Mouse (Mus musculus): ENCODE data around the gene Slit2. TPM values are rescaled to one million over a fixed set of nuclear protein-coding genes. Genes with fewer than 3 reads are reported as not detected.

The Slit2 gene
- polyA plus RNA-seq, 1 experiment from 2014 or later, result 36.9 TPM

DNA sequence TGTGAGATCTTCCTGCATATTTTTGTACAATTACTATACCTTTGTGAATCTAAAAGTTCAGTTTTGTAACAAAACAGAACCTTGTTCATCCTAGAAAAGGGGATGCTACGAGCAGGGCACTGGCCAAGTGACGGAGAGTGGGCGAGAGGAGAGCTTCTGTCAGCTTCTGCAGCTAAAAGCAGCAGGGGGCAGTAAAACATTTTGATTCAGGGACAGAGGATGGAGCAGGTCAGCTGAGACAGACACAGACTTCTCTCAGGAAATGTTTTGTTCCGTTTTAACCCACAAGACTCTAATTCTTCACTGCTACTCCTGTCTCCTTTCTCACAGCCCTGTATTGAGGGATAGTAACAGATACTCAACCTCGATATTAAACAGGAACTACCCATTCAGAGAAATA, 55.1 kb downstream of the Slit2 start:
- Histone ChIP-seq H3K4me2 (ENCODE audit: low read depth, low read length) (no peak overlapping the region), H3K27ac (ENCODE audit: low read length) (no peak overlapping the region), H3K27me3 (ENCODE audit: control insufficient read depth, insufficient read depth, low read depth, low read length) (no peaks in the 10 kb centered on the region), H3K36me3 (ENCODE audit: control insufficient read depth, insufficient read depth, low read length) (no peaks in the 10 kb centered on the region), H3K9me3 (ENCODE audit: control insufficient read depth, low read length) (no peaks in the 10 kb centered on the region), H3K9ac (ENCODE audit: low read length) (no peak overlapping the region), H3K4me3 (ENCODE audit: low read length) (no peak overlapping the region), H3K4me1 (replicated peaks; ENCODE audit: control insufficient read depth, insufficient read depth, low read length) (no peaks in the 10 kb centered on the region)
- 40% methylated on average over 5 of the region's 5 CpGs for WGBS
- ATAC-seq (ENCODE audit: low read depth), result no peak

DNA sequence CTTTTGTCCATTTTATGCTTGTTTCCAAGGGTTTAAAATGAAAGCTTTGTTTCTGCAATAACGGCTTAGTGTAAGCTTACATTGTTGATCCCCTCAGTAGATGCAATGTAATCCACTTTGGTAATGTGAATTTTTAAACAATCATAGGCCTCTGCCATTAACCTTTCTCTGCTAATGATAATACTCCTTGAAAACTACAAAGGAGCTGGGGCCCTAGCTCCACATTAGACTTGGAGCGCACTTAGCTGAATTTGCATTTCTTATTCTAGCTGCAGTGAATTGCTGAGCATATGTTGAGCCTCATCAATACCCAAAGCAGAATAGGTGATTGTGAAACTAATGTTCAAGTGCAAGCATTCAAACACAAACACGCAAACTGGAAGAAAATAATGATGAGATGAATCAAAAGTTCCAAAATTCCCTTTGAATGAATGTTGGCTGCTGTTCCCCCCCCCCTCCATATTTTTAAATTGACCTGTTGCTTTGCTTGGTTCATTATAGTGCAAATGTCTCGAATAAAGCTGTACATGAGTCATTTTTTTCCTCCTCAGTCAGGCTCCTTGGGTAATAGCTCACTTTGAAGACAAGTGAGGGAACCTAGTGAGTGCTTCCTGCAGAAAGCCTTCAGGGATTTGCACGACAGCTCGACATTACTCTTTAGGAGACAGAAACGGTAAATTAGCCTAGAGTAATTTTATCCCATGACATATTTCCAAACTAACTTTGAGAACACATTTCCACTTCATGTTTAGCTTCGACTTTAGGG, 66.2 kb downstream of the Slit2 start:
- H3K4me2 ChIP-seq (ENCODE audit: low read depth, low read length), result no peak overlapping the region
- H3K9ac ChIP-seq (ENCODE audit: low read length), result no peak overlapping the region
- 56% methylated on average over 8 of the region's 8 CpGs for whole genome bisulfite sequencing
- no peak overlapping the region for H3K4me3 ChIP-seq (ENCODE audit: low read length)
- ATAC-seq (ENCODE audit: low read depth), result no peak
- H3K4me1 ChIP-seq (replicated peaks; ENCODE audit: control insufficient read depth, insufficient read depth, low read length), result 0 out of 2 replicates have a peak, but pooled peaks cover 3% of the 10 kb centered on the region
- no peak overlapping the region for H3K27ac ChIP-seq (ENCODE audit: low read length)
- H3K27me3 ChIP-seq (ENCODE audit: control insufficient read depth, insufficient read depth, low read depth, low read length), result no peaks in the 10 kb centered on the region
- no peaks in the 10 kb centered on the region for H3K9me3 ChIP-seq (ENCODE audit: control insufficient read depth, low read length)
- H3K36me3 ChIP-seq (ENCODE audit: control insufficient read depth, insufficient read depth, low read length), result no peaks in the 10 kb centered on the region

DNA sequence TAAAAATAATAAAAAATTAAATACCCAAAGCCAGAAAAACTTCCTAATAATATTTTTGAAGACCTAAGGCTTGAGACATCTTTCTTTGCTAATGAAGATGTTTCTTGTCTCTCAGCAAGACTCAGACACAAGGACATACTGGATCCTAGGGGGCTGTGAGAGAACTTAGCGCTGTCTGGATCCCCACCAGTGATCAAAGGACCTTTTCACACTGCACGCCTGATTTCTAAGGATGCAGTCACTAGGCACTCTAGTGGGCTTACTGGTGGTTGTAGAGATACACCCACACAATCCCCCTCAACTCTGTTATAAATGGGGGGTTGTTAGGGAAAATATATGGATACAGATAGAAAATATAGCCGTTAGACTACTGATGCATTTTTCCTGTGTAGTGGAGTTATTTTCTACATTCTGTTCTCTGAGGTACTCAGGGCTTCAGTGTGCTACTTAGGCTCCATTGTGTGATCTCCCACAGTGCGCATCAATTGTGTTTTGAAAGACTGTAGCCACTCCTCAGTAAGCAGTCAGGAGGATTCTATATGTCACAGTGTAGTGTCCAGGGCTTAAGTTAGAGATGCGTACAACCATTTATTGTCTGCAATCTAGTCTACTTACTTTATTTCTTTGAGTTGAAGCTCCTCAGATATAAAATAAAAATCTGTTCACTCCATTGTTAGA, 67.8 kb downstream of the Slit2 start:
- H3K4me1 ChIP-seq (replicated peaks; ENCODE audit: control insufficient read depth, insufficient read depth, low read length), result 0 out of 2 replicates have a peak, but pooled peaks cover 3% of the 10 kb centered on the region
- no peak overlapping the region for H3K27ac ChIP-seq (ENCODE audit: low read length)
- H3K4me3 ChIP-seq (ENCODE audit: low read length), result no peak overlapping the region
- 85% methylated on average over 5 of the region's 5 CpGs for WGBS
- no peak overlapping the region for H3K4me2 ChIP-seq (ENCODE audit: low read depth, low read length)
- H3K9me3 ChIP-seq (ENCODE audit: control insufficient read depth, low read length), result no peaks in the 10 kb centered on the region
- no peaks in the 10 kb centered on the region for H3K36me3 ChIP-seq (ENCODE audit: control insufficient read depth, insufficient read depth, low read length)
- no peak overlapping the region for H3K9ac ChIP-seq (ENCODE audit: low read length)
- no peak for ATAC-seq (ENCODE audit: low read depth)
- H3K27me3 ChIP-seq (ENCODE audit: control insufficient read depth, insufficient read depth, low read depth, low read length), result no peaks in the 10 kb centered on the region

DNA sequence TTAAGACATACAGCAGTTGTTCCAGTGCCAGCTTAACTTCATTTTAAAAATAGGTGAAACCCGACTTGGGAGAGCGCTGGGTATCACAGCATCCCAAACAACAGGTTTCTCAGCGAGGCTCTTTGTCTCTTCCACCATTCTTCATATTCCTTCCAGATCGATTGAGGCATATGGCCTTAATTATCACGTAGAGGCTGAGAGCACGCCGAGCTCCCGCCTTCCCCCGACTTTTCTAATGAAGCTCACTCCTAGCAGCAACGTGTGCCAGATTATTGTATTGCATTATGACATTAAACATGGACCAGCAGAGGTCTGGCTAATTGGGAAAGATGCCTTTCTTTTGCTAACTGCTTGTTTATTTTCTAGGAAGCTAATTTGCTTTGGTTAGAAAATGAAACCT, 75.7 kb downstream of the Slit2 start:
- Histone ChIP-seq H3K36me3 (ENCODE audit: control insufficient read depth, insufficient read depth, low read length) (no peaks in the 10 kb centered on the region), H3K9me3 (ENCODE audit: control insufficient read depth, low read length) (no peaks in the 10 kb centered on the region), H3K4me1 (replicated peaks; ENCODE audit: control insufficient read depth, insufficient read depth, low read length) (no peaks in the 10 kb centered on the region), H3K9ac (ENCODE audit: low read length) (no peak overlapping the region), H3K27me3 (ENCODE audit: control insufficient read depth, insufficient read depth, low read depth, low read length) (no peaks in the 10 kb centered on the region), H3K4me2 (ENCODE audit: low read depth, low read length) (no peak overlapping the region), H3K4me3 (ENCODE audit: low read length) (no peak overlapping the region), H3K27ac (ENCODE audit: low read length) (no peak overlapping the region)
- no peak for ATAC-seq (ENCODE audit: low read depth)
- 74% methylated on average over 10 of the region's 10 CpGs for WGBS

DNA sequence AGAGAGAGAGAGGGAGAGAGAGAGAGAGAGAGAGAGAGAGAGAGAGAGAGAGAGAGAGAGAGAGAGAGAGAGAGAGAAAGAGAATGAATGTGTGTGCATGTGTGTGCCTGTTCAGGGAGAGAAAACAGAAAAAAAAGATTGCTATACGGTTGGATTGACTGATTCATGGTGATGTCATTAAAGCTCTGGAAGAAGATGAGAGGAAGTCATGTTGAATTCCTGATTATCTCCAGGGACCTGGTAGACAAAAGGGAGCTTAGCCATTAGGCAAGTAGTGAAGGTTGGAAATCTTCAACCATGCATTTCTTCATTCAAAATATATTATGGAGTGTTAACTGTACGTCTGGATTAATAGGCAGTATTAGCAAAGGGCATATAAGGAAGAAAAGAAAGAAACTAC, 77.8 kb downstream of the Slit2 start:
- H3K4me1 ChIP-seq (replicated peaks; ENCODE audit: control insufficient read depth, insufficient read depth, low read length), result no peaks in the 10 kb centered on the region
- 49% methylated on average over 2 of the region's 2 CpGs for WGBS

DNA sequence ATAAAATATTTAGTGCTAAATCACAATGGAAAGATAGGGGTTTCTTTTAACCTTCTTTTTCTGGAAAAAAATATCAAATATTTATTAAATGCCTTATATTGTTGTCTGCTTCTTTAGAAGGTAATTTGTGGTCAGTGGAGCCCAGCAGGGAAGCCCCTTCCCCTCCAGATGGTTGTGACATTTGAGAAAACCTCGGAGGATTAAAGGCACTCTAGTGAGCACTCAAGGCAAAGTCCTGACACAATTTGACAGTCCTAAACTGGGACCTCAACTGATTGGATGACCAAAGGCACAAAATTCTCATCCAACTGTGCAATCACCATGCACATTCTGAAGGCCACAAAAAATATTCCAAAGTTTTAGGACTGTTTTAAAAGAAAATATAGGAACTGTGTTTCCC, 95.8 kb downstream of the Slit2 start:
- Histone ChIP-seq H3K36me3 (ENCODE audit: control insufficient read depth, insufficient read depth, low read length) (no peaks in the 10 kb centered on the region), H3K4me2 (ENCODE audit: low read depth, low read length) (no peak overlapping the region), H3K4me1 (replicated peaks; ENCODE audit: control insufficient read depth, insufficient read depth, low read length) (no peaks in the 10 kb centered on the region), H3K9me3 (ENCODE audit: control insufficient read depth, low read length) (no peaks in the 10 kb centered on the region), H3K27me3 (ENCODE audit: control insufficient read depth, insufficient read depth, low read depth, low read length) (no peaks in the 10 kb centered on the region), H3K27ac (ENCODE audit: low read length) (no peak overlapping the region), H3K9ac (ENCODE audit: low read length) (no peak overlapping the region), H3K4me3 (ENCODE audit: low read length) (no peak overlapping the region)
- WGBS, result 33% methylated on average over 1 of the region's 1 CpGs
- ATAC-seq (ENCODE audit: low read depth), result no peak

More for the DNA sequence above, 77.8 kb downstream of the Slit2 start:
- Histone ChIP-seq H3K9ac (ENCODE audit: low read length) (no peak overlapping the region), H3K4me3 (ENCODE audit: low read length) (no peak overlapping the region), H3K36me3 (ENCODE audit: control insufficient read depth, insufficient read depth, low read length) (no peaks in the 10 kb centered on the region), H3K27me3 (ENCODE audit: control insufficient read depth, insufficient read depth, low read depth, low read length) (no peaks in the 10 kb centered on the region), H3K4me2 (ENCODE audit: low read depth, low read length) (no peak overlapping the region), H3K27ac (ENCODE audit: low read length) (no peak overlapping the region), H3K9me3 (ENCODE audit: control insufficient read depth, low read length) (no peaks in the 10 kb centered on the region)
- no peak for ATAC-seq (ENCODE audit: low read depth)

DNA sequence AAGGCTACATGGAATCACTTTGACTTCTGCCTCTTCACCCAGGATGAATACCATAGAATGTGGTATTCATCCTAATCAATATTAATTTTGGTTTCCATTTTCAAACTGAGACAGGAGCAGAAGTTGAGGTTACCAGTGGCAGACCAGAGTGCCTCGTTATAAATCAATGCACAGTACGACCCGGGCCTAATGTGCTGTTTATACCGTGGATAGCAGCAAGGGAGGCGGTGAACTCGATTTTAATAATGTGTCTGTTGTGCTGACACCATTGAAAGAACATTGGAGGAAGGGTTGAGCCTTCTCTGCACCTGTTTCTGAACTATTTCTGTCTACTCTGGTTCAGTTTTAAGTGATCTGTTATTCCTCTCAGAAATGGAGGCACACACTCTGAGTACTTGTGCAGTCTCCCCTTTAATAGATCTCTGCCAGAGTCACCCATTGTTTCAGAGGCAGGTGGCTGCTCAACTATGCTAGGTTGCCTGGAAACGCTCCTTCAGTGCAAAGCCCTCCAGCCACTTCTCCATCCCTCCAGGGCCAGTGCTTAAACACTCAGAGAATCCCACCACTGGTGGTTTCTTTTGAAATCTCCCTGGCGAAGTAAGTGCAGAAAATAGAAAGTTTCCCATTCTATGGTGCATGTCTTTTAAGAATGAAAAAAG, 98.4 kb downstream of the Slit2 start:
- 59% methylated on average over 8 of the region's 8 CpGs for WGBS
- H3K9me3 ChIP-seq (ENCODE audit: control insufficient read depth, low read length), result no peaks in the 10 kb centered on the region
- H3K27me3 ChIP-seq (ENCODE audit: control insufficient read depth, insufficient read depth, low read depth, low read length), result no peaks in the 10 kb centered on the region
- ATAC-seq (ENCODE audit: low read depth), result peak; percentile 74
- no peaks in the 10 kb centered on the region for H3K4me1 ChIP-seq (replicated peaks; ENCODE audit: control insufficient read depth, insufficient read depth, low read length)
- H3K9ac ChIP-seq (ENCODE audit: low read length), result no peak overlapping the region
- no peak overlapping the region for H3K4me3 ChIP-seq (ENCODE audit: low read length)
- no peak overlapping the region for H3K27ac ChIP-seq (ENCODE audit: low read length)
- no peak overlapping the region for H3K4me2 ChIP-seq (ENCODE audit: low read depth, low read length)
- H3K36me3 ChIP-seq (ENCODE audit: control insufficient read depth, insufficient read depth, low read length), result no peaks in the 10 kb centered on the region

DNA sequence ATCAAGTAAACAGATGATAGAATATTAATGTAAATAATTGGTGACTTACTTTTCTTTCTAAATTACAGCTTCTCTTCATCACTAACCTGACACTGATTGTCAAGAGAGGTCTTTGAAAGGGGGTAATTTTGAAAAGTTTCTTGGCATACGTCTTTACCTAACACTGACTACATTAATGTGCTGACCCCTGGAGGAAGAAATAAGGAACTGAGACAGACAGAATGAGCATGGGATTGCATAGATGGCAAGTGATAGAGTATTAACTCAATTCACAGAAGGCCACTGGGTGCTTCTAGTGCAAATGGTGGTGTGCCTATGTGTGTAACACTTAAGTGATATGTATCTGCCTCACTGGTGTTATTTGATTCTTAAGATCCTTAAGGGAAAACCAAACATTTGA, 130.5 kb downstream of the Slit2 start:
- H3K4me3 ChIP-seq (ENCODE audit: low read length), result no peak overlapping the region
- no peaks in the 10 kb centered on the region for H3K27me3 ChIP-seq (ENCODE audit: control insufficient read depth, insufficient read depth, low read depth, low read length)
- no peak overlapping the region for H3K4me2 ChIP-seq (ENCODE audit: low read depth, low read length)
- WGBS, result 18% methylated on average over 1 of the region's 1 CpGs
- no peaks in the 10 kb centered on the region; the same call in 1 of the 2 replicates for H3K4me1 ChIP-seq (replicated peaks; ENCODE audit: control insufficient read depth, insufficient read depth, low read length)
- ATAC-seq (ENCODE audit: low read depth), result no peak
- no peak overlapping the region for H3K27ac ChIP-seq (ENCODE audit: low read length)
- no peaks in the 10 kb centered on the region for H3K9me3 ChIP-seq (ENCODE audit: control insufficient read depth, low read length)
- H3K9ac ChIP-seq (ENCODE audit: low read length), result no peak overlapping the region
- no peaks in the 10 kb centered on the region for H3K36me3 ChIP-seq (ENCODE audit: control insufficient read depth, insufficient read depth, low read length)

DNA sequence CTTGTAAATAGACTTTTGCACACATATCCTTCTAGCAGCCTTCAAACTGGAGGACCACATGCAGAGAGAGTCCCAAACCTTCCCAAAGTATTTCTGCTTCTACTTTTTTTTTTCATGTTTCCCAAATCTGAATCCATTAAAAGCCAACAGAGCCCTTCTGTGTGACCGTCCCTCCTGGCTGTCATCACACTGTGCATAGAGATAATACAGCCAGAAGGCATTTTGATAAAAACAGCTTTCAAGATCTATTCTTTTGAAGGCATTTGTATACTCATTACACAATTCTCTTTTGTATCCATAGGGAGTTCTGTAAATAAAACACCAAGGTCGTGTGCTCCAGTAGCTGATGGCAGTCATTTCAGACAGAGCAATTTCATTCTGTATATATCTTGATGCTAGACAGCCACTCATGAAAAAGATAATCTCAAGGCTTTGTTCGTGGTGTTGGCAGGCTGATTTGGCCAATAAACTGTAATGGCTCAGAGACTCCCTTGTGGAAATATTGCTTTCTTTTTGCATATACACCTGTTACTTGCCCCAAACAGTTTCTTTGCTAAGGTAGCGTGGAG, 132.1 kb downstream of the Slit2 start:
- 33% methylated on average over 4 of the region's 4 CpGs for WGBS
- no peak overlapping the region for H3K9ac ChIP-seq (ENCODE audit: low read length)
- H3K4me2 ChIP-seq (ENCODE audit: low read depth, low read length), result no peak overlapping the region
- no peaks in the 10 kb centered on the region for H3K36me3 ChIP-seq (ENCODE audit: control insufficient read depth, insufficient read depth, low read length)
- H3K27ac ChIP-seq (ENCODE audit: low read length), result no peak overlapping the region
- no peak for ATAC-seq (ENCODE audit: low read depth)
- H3K9me3 ChIP-seq (ENCODE audit: control insufficient read depth, low read length), result no peaks in the 10 kb centered on the region
- H3K4me1 ChIP-seq (replicated peaks; ENCODE audit: control insufficient read depth, insufficient read depth, low read length), result no peaks in the 10 kb centered on the region; the same call in 1 of the 2 replicates
- H3K27me3 ChIP-seq (ENCODE audit: control insufficient read depth, insufficient read depth, low read depth, low read length), result no peaks in the 10 kb centered on the region
- H3K4me3 ChIP-seq (ENCODE audit: low read length), result no peak overlapping the region

All from lung, embryonic 16.5 days (tissue).